ENCODE assay signal across 18 mouse cellular contexts in genomic region chr19:20644346-20644745, GRCm38 (mm10).
DNase-seq lines count a peak whose midpoint lies in the region; ATAC-seq and TF ChIP-seq lines count a peak whose summit lies in the region.
"Had no signal": no experiment of that assay in that cellular context is flagged by ENCODE, and none has a peak within 500 bp of the region (broad histone marks: within the 10 kb centered on the region; RNA-seq: fewer than 3 reads in every experiment).

No protein-coding gene starts in this region.

- no peaks in the 10 kb centered on the region for H3K9me3 ChIP-seq in hindbrain, postnatal 0 days (ENCODE audit: low read length)
- no peaks in the 10 kb centered on the region for H3K9me3 ChIP-seq in hindbrain, embryonic 10.5 days
- no peaks in the 10 kb centered on the region for H3K9me3 ChIP-seq in liver, postnatal 0 days (ENCODE audit: low read length)
- H3K9me3 ChIP-seq: forebrain, embryonic 15.5 days; kidney, embryonic 15.5 days; limb, embryonic 12.5 days; lung, embryonic 15.5 days; neural tube, embryonic 12.5 days had no signal

- H3K4me3 ChIP-seq in hindbrain, postnatal 0 days (ENCODE audit: low read length) = no peak overlapping the region
- H3K4me3 ChIP-seq in hindbrain, embryonic 10.5 days = no peak overlapping the region
- H3K4me3 ChIP-seq in liver, postnatal 0 days (ENCODE audit: low read depth, low read length) = no peak overlapping the region
- H3K4me3 ChIP-seq: erythroblast, embryonic 14.5 days; forebrain, embryonic 15.5 days; gastrocnemius, adult 2 months; kidney, embryonic 15.5 days; limb, embryonic 12.5 days; lung, embryonic 15.5 days; neural tube, embryonic 12.5 days had no signal

- H3K4me1 ChIP-seq in hindbrain, postnatal 0 days (ENCODE audit: insufficient read depth, low read length) = no peaks in the 10 kb centered on the region
- no peaks in the 10 kb centered on the region for H3K4me1 ChIP-seq in hindbrain, embryonic 10.5 days (replicated peaks)
- no peaks in the 10 kb centered on the region for H3K4me1 ChIP-seq in liver, postnatal 0 days (ENCODE audit: insufficient read depth)
- H3K4me1 ChIP-seq: forebrain, embryonic 15.5 days; kidney, embryonic 15.5 days; limb, embryonic 12.5 days; lung, embryonic 15.5 days; neural tube, embryonic 12.5 days had no signal

- 72% methylated on average over 3 of the region's 3 CpGs for WGBS in hindbrain, postnatal 0 days
- 71% methylated on average over 3 of the region's 3 CpGs for WGBS in hindbrain, embryonic 10.5 days
- 73% methylated on average over 3 of the region's 3 CpGs for WGBS in liver, postnatal 0 days (ENCODE audit: insufficient replicate concordance)

- no peaks in the 10 kb centered on the region for H3K36me3 ChIP-seq in hindbrain, postnatal 0 days (ENCODE audit: insufficient read depth, low read length)
- H3K36me3 ChIP-seq in hindbrain, embryonic 10.5 days = no peaks in the 10 kb centered on the region
- H3K36me3 ChIP-seq in liver, postnatal 0 days (replicated peaks; ENCODE audit: insufficient read depth, low read length) = no peaks in the 10 kb centered on the region
- H3K36me3 ChIP-seq: forebrain, embryonic 15.5 days; kidney, embryonic 15.5 days; limb, embryonic 12.5 days; lung, embryonic 15.5 days; neural tube, embryonic 12.5 days had no signal

- peak; percentile 45 for TF ChIP-seq CTCF in hindbrain, postnatal 0 days (IDR thresholded peaks at IDR 0.05; ENCODE audit: low read depth)
- 0 out of 2 replicates have a peak, but pooled peaks have one; percentile 20 for TF ChIP-seq CTCF in liver, postnatal 0 days (IDR thresholded peaks at IDR 0.05; ENCODE audit: low read depth)

- no peak overlapping the region for H3K9ac ChIP-seq in hindbrain, postnatal 0 days (replicated peaks; ENCODE audit: low read length)
- no peak overlapping the region for H3K9ac ChIP-seq in liver, postnatal 0 days (replicated peaks)
- H3K9ac ChIP-seq: forebrain, embryonic 15.5 days; kidney, embryonic 15.5 days; limb, embryonic 12.5 days; lung, embryonic 15.5 days; neural tube, embryonic 12.5 days had no signal

- no peak for DNase-seq in hindbrain, postnatal 0 days (ENCODE audit: low spot score)
- no peak for DNase-seq in hindbrain, embryonic 10.5 days (ENCODE audit: low spot score)
- DNase-seq in liver, postnatal 0 days = no peak
- DNase-seq in liver (no peak), ES-CJ7 (ENCODE audit: low read depth, low spot score) (peak; percentile 5), adipocyte (ENCODE audit: low spot score) (no peak)
- DNase-seq: adrenal gland, adult 2 months; B cell, adult 2 months; gastrocnemius, adult 2 months; right cerebral cortex, postnatal 14 days; thymus, postnatal 36 days had no signal

- H3K27me3 ChIP-seq in hindbrain, postnatal 0 days (ENCODE audit: insufficient read depth, low read length) = no peaks in the 10 kb centered on the region
- no peaks in the 10 kb centered on the region for H3K27me3 ChIP-seq in hindbrain, embryonic 10.5 days (ENCODE audit: insufficient read depth, poor library complexity, severe bottlenecking)
- H3K27me3 ChIP-seq in liver, postnatal 0 days (ENCODE audit: insufficient read depth, low read length) = no peaks in the 10 kb centered on the region
- H3K27me3 ChIP-seq: forebrain, embryonic 15.5 days; kidney, embryonic 15.5 days; limb, embryonic 12.5 days; lung, embryonic 15.5 days; neural tube, embryonic 12.5 days had no signal

- no peak for ATAC-seq in hindbrain, postnatal 0 days
- no peak for ATAC-seq in liver, postnatal 0 days
- ATAC-seq in megakaryocyte-erythroid progenitor cell, adult 5-6 weeks (replicated peaks; ENCODE audit: low FRiP score, low TSS enrichment, poor library complexity, severe bottlenecking) = peak; percentile 68
- ATAC-seq: forebrain, embryonic 15.5 days had no signal

- TF ChIP-seq EP300 in liver, postnatal 0 days (IDR thresholded peaks at IDR 0.05; ENCODE audit: low read depth) = no peak

- no peak overlapping the region for H3K4me2 ChIP-seq in hindbrain, postnatal 0 days (ENCODE audit: low read depth, low read length)
- H3K4me2 ChIP-seq in liver, postnatal 0 days (ENCODE audit: low read depth, low read length) = no peak overlapping the region
- H3K4me2 ChIP-seq: forebrain, embryonic 15.5 days; kidney, embryonic 15.5 days; limb, embryonic 12.5 days; lung, embryonic 15.5 days; neural tube, embryonic 12.5 days had no signal

- no peak overlapping the region for H3K27ac ChIP-seq in hindbrain, postnatal 0 days
- H3K27ac ChIP-seq in hindbrain, embryonic 10.5 days = no peak overlapping the region
- H3K27ac ChIP-seq in liver, postnatal 0 days (ENCODE audit: low read depth) = no peak overlapping the region
- H3K27ac ChIP-seq: forebrain, embryonic 15.5 days; gastrocnemius, adult 2 months; kidney, embryonic 15.5 days; limb, embryonic 12.5 days; lung, embryonic 15.5 days; neural tube, embryonic 12.5 days had no signal
